Mouse (Mus musculus) kidney, embryonic 15.5 days (tissue): ENCODE data around the gene Kcnk4. TPM values are rescaled to one million over a fixed set of nuclear protein-coding genes. Genes with fewer than 3 reads are reported as not detected.

Experiments
- ATAC-seq: fragments of 200-750 bp; cut with Nextera tagmentation; replicated peaks from 2 replicates; pipeline ENCODE4 v1.8.0; 2017; ENCODE audit warnings: moderate TSS enrichment; ENCODE audit not compliant: low FRiP score
- H3K27ac ChIP-seq: fragments of 300-500 bp; sonication (generic); 2 replicates; pipeline ENCODE4 v1.5.1; 2015; ENCODE audit warnings: mild to moderate bottlenecking, inconsistent platforms
- H3K27me3 ChIP-seq: fragments of 300-500 bp; sonication (generic); 2 replicates; pipeline ENCODE4 v1.6.1; 2015; ENCODE audit warnings: inconsistent platforms
- H3K36me3 ChIP-seq: fragments of 300-500 bp; sonication (generic); 2 replicates; pipeline ENCODE4 v1.6.1; 2015; ENCODE audit warnings: inconsistent platforms
- H3K4me1 ChIP-seq: fragments of 300-500 bp; sonication (generic); 2 replicates; pipeline ENCODE4 v1.6.1; 2015; ENCODE audit warnings: inconsistent platforms
- H3K4me2 ChIP-seq: fragments of 300-500 bp; sonication (generic); 2 replicates; pipeline ENCODE4 v1.6.1; 2015; ENCODE audit warnings: moderate library complexity, mild to moderate bottlenecking, inconsistent platforms
- H3K4me3 ChIP-seq: fragments of 300-500 bp; sonication (generic); replicated peaks from 2 replicates; pipeline ENCODE4 v1.5.1; 2015; ENCODE audit warnings: mild to moderate bottlenecking, inconsistent platforms
- H3K9ac ChIP-seq: fragments of 300-500 bp; sonication (generic); 2 replicates; pipeline ENCODE4 v1.6.1; 2015; ENCODE audit warnings: mild to moderate bottlenecking, inconsistent platforms
- H3K9me3 ChIP-seq: fragments of 300-500 bp; sonication (generic); replicated peaks from 2 replicates; pipeline ENCODE4 v1.6.1; 2016; ENCODE audit warnings: inconsistent platforms
- WGBS: fragments of 180-500 bp; shearing (Covaris S2); methylation state at CpG from one replicate; pipeline ENCODE4 v1.1.7; 2015; ENCODE audit warnings: mixed read lengths; 5-methylcytosine and 5-hydroxymethylcytosine counted together
- polyA plus RNA-seq: library from polyadenylated mRNA; unstranded; fragments of >200 nt; fragmentation: Nextera tagmentation; extraction: Ambion mirVana; gene quantifications from 2 replicates; pipeline ENCODE4 v1.2.1, GENCODE M21; 2015

Gene Kcnk4
- polyA plus RNA-seq, 1 experiment from 2014 or later: 0.45 TPM

GRCm38 (mm10) chr19:6926559-6927255, 7.6 kb downstream of the Kcnk4 start:
- H3K36me3 ChIP-seq: no peaks in the 10 kb centered on the region
- ATAC-seq: no peak
- peaks cover 89% of the 10 kb centered on the region for H3K27me3 ChIP-seq
- peaks cover 41% of the 10 kb centered on the region for H3K4me1 ChIP-seq
- peak overlapping the region; percentile 24 for H3K4me3 ChIP-seq
- H3K27ac ChIP-seq: no peak overlapping the region
- 10% methylated on average over 26 of the region's 26 CpGs for WGBS
- H3K9ac ChIP-seq: no peak overlapping the region
- H3K9me3 ChIP-seq: no peaks in the 10 kb centered on the region
- peak overlapping the region; percentile 39 for H3K4me2 ChIP-seq

- Histone ChIP-seq H3K4me1 (peaks cover 45% of the 10 kb centered on the region), H3K27me3 (peaks cover 80% of the 10 kb centered on the region), H3K36me3 (no peaks in the 10 kb centered on the region), H3K4me2 (peak overlapping the region; percentile 56), H3K9me3 (no peaks in the 10 kb centered on the region), H3K9ac (0 out of 2 replicates have a peak overlapping the region, but pooled peaks have one; percentile 31), H3K27ac (no peak overlapping the region), H3K4me3 (peak overlapping the region; percentile 33)
- 9% methylated on average over 40 of the region's 40 CpGs for WGBS
- ATAC-seq: no peak
Observed at GRCm38 (mm10) chr19:6925611-6926329, 8.5 kb downstream of the Kcnk4 start.

- H3K4me1 ChIP-seq: peaks cover 50% of the 10 kb centered on the region
- no peaks in the 10 kb centered on the region for H3K36me3 ChIP-seq
- H3K9me3 ChIP-seq: no peaks in the 10 kb centered on the region
- H3K27me3 ChIP-seq: peaks cover 75% of the 10 kb centered on the region
- WGBS: 3% methylated on average over 9 of the region's 9 CpGs
- no peak within 1 kb of the TSS for H3K27ac ChIP-seq
- no peak for ATAC-seq
- H3K4me3 ChIP-seq: peak within 1 kb of the TSS; percentile 33
- H3K9ac ChIP-seq: peak within 1 kb of the TSS; percentile 31
- H3K4me2 ChIP-seq: peak within 1 kb of the TSS; percentile 56
Observed at GRCm38 (mm10) chr19:6925307-6925573, 9.1 kb downstream of the Kcnk4 start, which contains the start of gene Catsperz. Gene Catsperz, minus strand, starts transcription at chr19:6925380.

DNA sequence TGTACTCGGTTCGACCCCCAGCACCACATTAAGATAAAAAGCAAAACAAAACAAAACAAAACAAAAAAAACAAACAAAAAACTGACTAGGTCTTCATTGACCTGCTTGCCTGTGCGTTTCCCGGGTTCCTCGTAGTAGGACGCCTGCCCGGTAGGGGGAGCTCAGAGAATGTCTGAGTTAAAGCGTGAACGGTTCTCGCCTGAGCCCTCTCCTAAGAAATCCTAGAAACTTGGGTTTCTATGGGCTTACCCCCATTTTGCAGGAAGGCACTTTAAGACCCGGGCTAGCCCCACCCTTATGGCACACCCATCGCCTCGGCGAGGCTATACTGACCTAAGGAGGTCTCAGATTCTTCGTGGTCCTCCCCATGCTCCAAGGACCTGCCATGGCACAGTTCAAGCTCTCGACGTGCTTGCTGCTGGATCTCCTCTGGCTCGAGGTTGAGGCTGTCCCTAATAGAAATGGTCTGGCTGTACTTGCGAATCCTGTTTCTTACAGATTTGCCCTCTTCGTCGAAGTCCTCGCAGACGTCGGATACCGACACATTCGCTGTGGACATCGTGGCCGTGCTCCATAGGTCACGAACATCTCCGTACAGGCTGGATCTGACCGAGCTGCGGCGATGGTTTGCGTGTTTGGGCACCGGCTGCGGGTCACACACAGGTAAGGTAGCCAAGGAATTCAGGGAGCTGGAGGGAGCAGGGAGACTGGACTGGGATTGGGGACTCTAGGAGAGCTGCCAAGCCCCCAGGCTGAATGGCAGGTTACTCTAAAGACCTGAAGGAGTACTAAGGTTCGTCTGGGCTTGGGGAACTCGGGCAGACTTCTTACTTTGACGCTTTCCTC, 9.6 kb downstream of the Kcnk4 start:
- peak overlapping the region; percentile 56 for H3K4me2 ChIP-seq
- H3K4me3 ChIP-seq: peak overlapping the region; percentile 33
- H3K9me3 ChIP-seq: no peaks in the 10 kb centered on the region
- H3K27ac ChIP-seq: no peak overlapping the region
- peak overlapping the region; percentile 31 for H3K9ac ChIP-seq
- H3K36me3 ChIP-seq: no peaks in the 10 kb centered on the region
- ATAC-seq: no peak
- peaks cover 71% of the 10 kb centered on the region for H3K27me3 ChIP-seq
- 3% methylated on average over 39 of the region's 39 CpGs for WGBS
- peaks cover 55% of the 10 kb centered on the region for H3K4me1 ChIP-seq

- Histone ChIP-seq H3K9ac (0 out of 2 replicates have a peak overlapping the region, but pooled peaks have one; percentile 50), H3K27ac (no peak overlapping the region), H3K9me3 (no peaks in the 10 kb centered on the region), H3K4me2 (peak overlapping the region; percentile 93), H3K36me3 (peaks cover 6% of the 10 kb centered on the region; the same call in 1 of the 2 replicates), H3K4me3 (peak overlapping the region; percentile 85), H3K4me1 (peaks cover 60% of the 10 kb centered on the region), H3K27me3 (peaks cover 56% of the 10 kb centered on the region)
- 60% methylated on average over 6 of the region's 6 CpGs for WGBS
- ATAC-seq: no peak
Observed at GRCm38 (mm10) chr19:6922901-6923735, 11.2 kb downstream of the Kcnk4 start.

GRCm38 (mm10) chr19:6921647-6922567, 12.4 kb downstream of the Kcnk4 start, which contains the start of gene Esrra:
Gene Esrra, minus strand, starts transcription at chr19:6921813.
- ATAC-seq: peak; percentile 93
- Histone ChIP-seq H3K4me2 (peak within 1 kb of the TSS; percentile 93), H3K4me3 (peak within 1 kb of the TSS; percentile 85), H3K9ac (peak within 1 kb of the TSS; percentile 75), H3K36me3 (peaks cover 6% of the 10 kb centered on the region; the same call in 1 of the 2 replicates), H3K27me3 (peaks cover 44% of the 10 kb centered on the region), H3K27ac (peak within 1 kb of the TSS; percentile 91), H3K9me3 (no peaks in the 10 kb centered on the region), H3K4me1 (peaks cover 51% of the 10 kb centered on the region)
- WGBS: under 1% methylated on average over 65 of the region's 66 CpGs

DNA sequence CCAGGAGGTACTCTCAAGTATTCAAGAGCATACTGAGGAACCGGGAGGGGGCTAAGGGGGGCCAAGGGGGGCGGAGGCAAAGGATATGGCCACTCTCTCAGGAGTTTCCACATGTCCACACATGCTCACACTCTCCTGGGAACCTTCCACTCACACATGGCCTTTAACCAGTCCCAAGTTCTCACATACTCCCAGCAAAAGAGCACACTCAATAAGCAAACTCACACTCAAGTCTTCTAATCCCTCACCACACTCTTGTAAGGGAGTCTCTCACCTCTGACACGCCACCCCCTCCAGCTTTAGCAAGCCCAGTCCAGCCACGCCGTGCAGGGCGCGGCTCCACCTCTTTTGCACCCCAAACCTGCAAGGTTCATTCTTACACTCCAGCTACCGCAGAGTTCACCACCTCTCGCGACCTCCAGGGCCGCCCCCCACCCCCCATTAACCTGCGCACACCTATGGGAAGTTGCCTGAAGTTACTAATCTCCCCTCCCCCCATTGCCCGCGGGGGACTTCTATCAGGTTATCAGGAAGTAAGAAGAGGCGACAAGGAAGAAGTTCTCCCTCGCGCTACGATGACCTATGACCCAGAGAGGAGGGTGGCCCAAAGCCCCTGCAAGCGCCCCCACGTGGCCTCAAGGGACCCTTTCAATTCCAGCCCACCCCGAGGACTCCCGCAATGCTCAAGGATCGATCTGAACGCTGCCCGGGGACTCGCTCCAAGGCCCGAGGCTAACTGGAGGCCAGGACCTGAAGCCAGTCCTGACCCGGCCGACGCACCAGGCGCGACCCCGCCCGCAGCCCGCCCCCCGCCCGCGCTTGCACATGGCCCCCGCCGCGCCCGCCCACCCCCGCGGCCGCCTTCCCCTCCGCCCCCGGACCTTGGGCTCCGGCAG, 13.3 kb downstream of the Kcnk4 start:
- Histone ChIP-seq H3K4me1 (peaks cover 43% of the 10 kb centered on the region), H3K9me3 (no peaks in the 10 kb centered on the region), H3K27ac (peak overlapping the region; percentile 91), H3K36me3 (peaks cover 6% of the 10 kb centered on the region; the same call in 1 of the 2 replicates), H3K4me2 (peak overlapping the region; percentile 93), H3K4me3 (peak overlapping the region; percentile 85), H3K27me3 (peaks cover 35% of the 10 kb centered on the region), H3K9ac (peak overlapping the region; percentile 75)
- ATAC-seq: peak; percentile 34
- 1% methylated on average over 30 of the region's 48 CpGs for WGBS

- peaks cover 34% of the 10 kb centered on the region for H3K4me1 ChIP-seq
- peak overlapping the region; percentile 85 for H3K4me3 ChIP-seq
- peak overlapping the region; percentile 75; the same call in 1 of the 2 replicates for H3K9ac ChIP-seq
- 31% methylated on average over 8 of the region's 8 CpGs for WGBS
- H3K27me3 ChIP-seq: peaks cover 26% of the 10 kb centered on the region
- peak overlapping the region; percentile 93 for H3K4me2 ChIP-seq
- peak; percentile 3; the same call in 1 of the 2 replicates for ATAC-seq
- peak overlapping the region; percentile 91 for H3K27ac ChIP-seq
- peaks cover 6% of the 10 kb centered on the region; the same call in 1 of the 2 replicates for H3K36me3 ChIP-seq
- no peaks in the 10 kb centered on the region for H3K9me3 ChIP-seq
Observed at GRCm38 (mm10) chr19:6919876-6920740, 14.2 kb downstream of the Kcnk4 start.

- Histone ChIP-seq H3K27me3 (peaks cover 19% of the 10 kb centered on the region), H3K4me2 (peak overlapping the region; percentile 93; the same call in 1 of the 2 replicates), H3K36me3 (peaks cover 7% of the 10 kb centered on the region; the same call in 1 of the 2 replicates), H3K27ac (0 out of 2 replicates have a peak overlapping the region, but pooled peaks have one; percentile 27), H3K4me3 (no peak overlapping the region), H3K9ac (0 out of 2 replicates have a peak overlapping the region, but pooled peaks have one; percentile 75), H3K4me1 (peaks cover 28% of the 10 kb centered on the region), H3K9me3 (no peaks in the 10 kb centered on the region)
- ATAC-seq: no peak
Observed at GRCm38 (mm10) chr19:6919431-6919830, 14.9 kb downstream of the Kcnk4 start.
